Mouse (Mus musculus) heart, embryonic 14.5 days (tissue): ENCODE results near the gene Tspan33. TPM values are rescaled to one million over a fixed set of nuclear protein-coding genes. Genes with fewer than 3 reads are reported as not detected.

ENCODE experiments used
- ATAC-seq: fragments of 200-750 bp; cut with Nextera tagmentation; 2 replicates; pipeline ENCODE4 v1.8.0; 2017; ENCODE audit warnings: low read depth, moderate TSS enrichment; ENCODE audit not compliant: insufficient number of reproducible peaks, insufficient read depth, low FRiP score
- H3K27ac ChIP-seq, 2 experiments: fragments of 200-500 bp in 1 of 2; fragments of 300-500 bp in 1 of 2; sonication (generic) in 1 of 2; replicated peaks in 1 of 2; 2 replicates each; pipeline ENCODE4 v1.5.1; 2012 to 2014; ENCODE audit warnings: low read depth in 2 of 2, low read length in 2 of 2, control low read depth in 1 of 2, mild to moderate bottlenecking in 1 of 2, mixed read lengths in 1 of 2; ENCODE audit not compliant: control insufficient read depth in 1 of 2, insufficient read depth in 1 of 2
- H3K27me3 ChIP-seq: fragments of 300-500 bp; sonication (generic); 2 replicates; pipeline ENCODE4 v1.6.1; 2014; ENCODE audit warnings: mild to moderate bottlenecking, low read length, control low read depth; ENCODE audit not compliant: control insufficient read depth, insufficient read depth
- H3K36me3 ChIP-seq: fragments of 300-500 bp; sonication (generic); 2 replicates; pipeline ENCODE4 v1.6.1; 2014; ENCODE audit warnings: mild to moderate bottlenecking, control low read depth, low read length, mixed read lengths; ENCODE audit not compliant: control insufficient read depth, insufficient read depth
- H3K4me1 ChIP-seq, 2 experiments: fragments of 200-500 bp in 1 of 2; fragments of 300-500 bp in 1 of 2; sonication (generic) in 1 of 2; 2 replicates each; pipeline ENCODE4 v1.6.1; 2012 to 2014; ENCODE audit warnings: low read length in 2 of 2, control low read depth in 1 of 2, mixed read lengths in 1 of 2; ENCODE audit not compliant: control insufficient read depth in 2 of 2, insufficient read depth in 2 of 2
- H3K4me2 ChIP-seq: fragments of 300-500 bp; sonication (generic); 2 replicates; pipeline ENCODE4 v1.6.1; 2014; ENCODE audit warnings: mild to moderate bottlenecking, low read length
- H3K4me3 ChIP-seq, 2 experiments: fragments of 200-500 bp in 1 of 2; fragments of 300-500 bp in 1 of 2; sonication (generic) in 1 of 2; 2 replicates each; pipeline ENCODE4 v1.5.1; 2012 to 2014; ENCODE audit warnings: low read length in 2 of 2, mild to moderate bottlenecking in 2 of 2, control low read depth in 1 of 2, low read depth in 1 of 2, moderate library complexity in 1 of 2; ENCODE audit not compliant: control insufficient read depth in 1 of 2, insufficient read depth in 1 of 2
- H3K9ac ChIP-seq: fragments of 300-500 bp; sonication (generic); 2 replicates; pipeline ENCODE4 v1.6.1; 2014; ENCODE audit warnings: mild to moderate bottlenecking, low read length
- H3K9me3 ChIP-seq: fragments of 300-500 bp; sonication (generic); 2 replicates; pipeline ENCODE4 v1.6.1; 2016; ENCODE audit warnings: low read length, control low read depth; ENCODE audit not compliant: control insufficient read depth
- WGBS: fragments of 180-500 bp; shearing (Covaris S2); extraction: QIAGEN DNeasy Blood & Tissue Kit; methylation state at CpG from one replicate; pipeline ENCODE4 v1.1.7; 2014; 5-methylcytosine and 5-hydroxymethylcytosine counted together
- polyA plus RNA-seq: library from polyadenylated mRNA; unstranded; fragments of >200 nt; fragmentation: Nextera tagmentation; extraction: Ambion mirVana; gene quantifications from 2 replicates; pipeline ENCODE4 v1.2.1, GENCODE M21; 2014

The Tspan33 gene
- polyA plus RNA-seq, 1 experiment from 2014 or later, result 2.4 TPM

- Histone ChIP-seq H3K4me3 (no peak overlapping the region), H3K27ac (no peak overlapping the region), H3K4me2 (no peak overlapping the region), H3K4me1 (peaks cover 2 to 10% of the 10 kb centered on the region in 2 experiments; a peak in 2 of 4 replicates), H3K36me3 (no peaks in the 10 kb centered on the region), H3K9ac (no peak overlapping the region), H3K27me3 (peaks cover 3% of the 10 kb centered on the region; the same call in 1 of the 2 replicates), H3K9me3 (no peaks in the 10 kb centered on the region)
- 78% methylated on average over 7 of the region's 7 CpGs for WGBS
- no peak for ATAC-seq
These were observed 5.2 kb downstream of the Tspan33 start for GRCm38 (mm10) chr6:29699085-29699745.

- H3K27me3 ChIP-seq, result peaks cover 1% of the 10 kb centered on the region; the same call in 1 of the 2 replicates
- no peak overlapping the region for H3K4me2 ChIP-seq
- WGBS, result 50% methylated on average over 6 of the region's 6 CpGs
- H3K36me3 ChIP-seq, result no peaks in the 10 kb centered on the region
- no peak overlapping the region for H3K27ac ChIP-seq
- ATAC-seq, result no peak
- H3K9ac ChIP-seq, result no peak overlapping the region
- peaks cover 0 to 6% of the 10 kb centered on the region in 2 experiments; a peak in 2 of 4 replicates for H3K4me1 ChIP-seq
- H3K4me3 ChIP-seq, result no peak overlapping the region
- no peaks in the 10 kb centered on the region for H3K9me3 ChIP-seq
These were observed 7.0 kb downstream of the Tspan33 start for GRCm38 (mm10) chr6:29701051-29701450.

GRCm38 (mm10) chr6:29702126-29702525, 8.1 kb downstream of the Tspan33 start:
- Histone ChIP-seq H3K27me3 (no peaks in the 10 kb centered on the region), H3K9me3 (no peaks in the 10 kb centered on the region), H3K4me2 (no peak overlapping the region), H3K9ac (no peak overlapping the region), H3K4me1 (peaks cover 0 to 6% of the 10 kb centered on the region in 2 experiments; a peak in 2 of 4 replicates), H3K27ac (no peak overlapping the region), H3K4me3 (no peak overlapping the region), H3K36me3 (no peaks in the 10 kb centered on the region)
- ATAC-seq, result no peak
- WGBS, result 74% methylated on average over 3 of the region's 3 CpGs

- 77% methylated on average over 5 of the region's 5 CpGs for WGBS
- no peak for ATAC-seq
- no peaks in the 10 kb centered on the region for H3K9me3 ChIP-seq
- H3K4me2 ChIP-seq, result no peak overlapping the region
- no peak overlapping the region for H3K4me3 ChIP-seq
- no peak overlapping the region for H3K9ac ChIP-seq
- H3K27ac ChIP-seq, result no peak overlapping the region
- H3K27me3 ChIP-seq, result no peaks in the 10 kb centered on the region
- peaks cover 0 to 8% of the 10 kb centered on the region in 2 experiments; a peak in 3 of 4 replicates for H3K4me1 ChIP-seq
- no peaks in the 10 kb centered on the region for H3K36me3 ChIP-seq
These were observed 10.1 kb downstream of the Tspan33 start for GRCm38 (mm10) chr6:29704143-29704542.

- H3K9ac ChIP-seq, result no peak overlapping the region
- no peak overlapping the region for H3K4me2 ChIP-seq
- WGBS, result 21% methylated on average over 2 of the region's 2 CpGs
- H3K4me3 ChIP-seq, result no peak overlapping the region
- H3K36me3 ChIP-seq, result no peaks in the 10 kb centered on the region
- ATAC-seq, result no peak
- no peaks in the 10 kb centered on the region for H3K9me3 ChIP-seq
- H3K27ac ChIP-seq, result no peak overlapping the region
- H3K27me3 ChIP-seq, result 0 out of 2 replicates have a peak, but pooled peaks cover 2% of the 10 kb centered on the region
- H3K4me1 ChIP-seq, result peaks cover 0 to 8% of the 10 kb centered on the region in 2 experiments; a peak in 3 of 4 replicates
These were observed 13.9 kb downstream of the Tspan33 start for GRCm38 (mm10) chr6:29707902-29708301.

- H3K4me1 ChIP-seq, result peaks cover 0 to 8% of the 10 kb centered on the region in 2 experiments; a peak in 3 of 4 replicates
- 77% methylated on average over 3 of the region's 3 CpGs for WGBS
- no peak overlapping the region for H3K4me2 ChIP-seq
- H3K4me3 ChIP-seq, result no peak overlapping the region
- H3K27ac ChIP-seq, result no peak overlapping the region
- H3K27me3 ChIP-seq, result 0 out of 2 replicates have a peak, but pooled peaks cover 2% of the 10 kb centered on the region
- H3K9ac ChIP-seq, result no peak overlapping the region
- H3K9me3 ChIP-seq, result no peaks in the 10 kb centered on the region
- H3K36me3 ChIP-seq, result no peaks in the 10 kb centered on the region
- ATAC-seq, result no peak
These were observed 17.3 kb downstream of the Tspan33 start for GRCm38 (mm10) chr6:29711318-29711717.

GRCm38 (mm10) chr6:29712011-29712584, 18.1 kb downstream of the Tspan33 start:
- H3K27ac ChIP-seq, result no peak overlapping the region
- H3K9ac ChIP-seq, result no peak overlapping the region
- no peaks in the 10 kb centered on the region for H3K36me3 ChIP-seq
- peaks cover 2% of the 10 kb centered on the region; the same call in 1 of the 2 replicates for H3K27me3 ChIP-seq
- no peaks in the 10 kb centered on the region for H3K9me3 ChIP-seq
- no peak overlapping the region for H3K4me3 ChIP-seq
- WGBS, result 34% methylated on average over 3 of the region's 3 CpGs
- ATAC-seq, result no peak
- no peak overlapping the region for H3K4me2 ChIP-seq
- peaks cover 0 to 8% of the 10 kb centered on the region in 2 experiments; a peak in 3 of 4 replicates for H3K4me1 ChIP-seq
